Mouse (Mus musculus) stomach, embryonic 14.5 days (tissue): Measurements from ENCODE around the gene Sox21. TPM values are rescaled to one million over a fixed set of nuclear protein-coding genes. Genes with fewer than 3 reads are reported as not detected.

Experiments
- ATAC-seq: fragments of 200-750 bp; cut with Nextera tagmentation; 2 replicates; pipeline ENCODE4 v1.8.0; 2017; ENCODE audit warnings: low read depth, moderate TSS enrichment; ENCODE audit not compliant: insufficient number of reproducible peaks, insufficient read depth, low FRiP score
- H3K27ac ChIP-seq: fragments of 300-500 bp; sonication (generic); 2 replicates; pipeline ENCODE4 v1.5.1; 2014; ENCODE audit warnings: mild to moderate bottlenecking, low read length, moderate library complexity, mixed read lengths
- H3K27me3 ChIP-seq: fragments of 300-500 bp; sonication (generic); 2 replicates; pipeline ENCODE4 v1.6.1; 2014; ENCODE audit warnings: low read length, control low read depth, mixed read lengths; ENCODE audit not compliant: control insufficient read depth, insufficient read depth
- H3K36me3 ChIP-seq: fragments of 300-500 bp; sonication (generic); 2 replicates; pipeline ENCODE4 v1.6.1; 2014; ENCODE audit warnings: mild to moderate bottlenecking, control low read depth, low read length, moderate library complexity, mixed read lengths; ENCODE audit not compliant: control insufficient read depth, insufficient read depth
- H3K4me1 ChIP-seq: fragments of 300-500 bp; sonication (generic); 2 replicates; pipeline ENCODE4 v1.6.1; 2014; ENCODE audit warnings: low read length, control low read depth, mixed read lengths; ENCODE audit not compliant: control insufficient read depth, insufficient read depth
- H3K4me2 ChIP-seq: fragments of 300-500 bp; sonication (generic); replicated peaks from 2 replicates; pipeline ENCODE4 v1.6.1; 2014; ENCODE audit warnings: low read depth, low read length, control low read depth
- H3K4me3 ChIP-seq: fragments of 300-500 bp; sonication (generic); 2 replicates; pipeline ENCODE4 v1.5.1; 2014; ENCODE audit warnings: low read depth, low read length, control low read depth
- H3K9ac ChIP-seq: fragments of 300-500 bp; sonication (generic); replicated peaks from 2 replicates; pipeline ENCODE4 v1.6.1; 2014; ENCODE audit warnings: low read depth, mild to moderate bottlenecking, control low read depth, low read length, moderate library complexity, mixed read lengths
- H3K9me3 ChIP-seq: fragments of 300-500 bp; sonication (generic); 2 replicates; pipeline ENCODE4 v1.6.1; 2016; ENCODE audit warnings: low read depth, low read length, control low read depth; ENCODE audit not compliant: control insufficient read depth
- WGBS: fragments of 180-500 bp; shearing (Covaris S2); extraction: QIAGEN DNeasy Blood & Tissue Kit; methylation state at CpG from one replicate; pipeline ENCODE4 v1.1.7; 2014; 5-methylcytosine and 5-hydroxymethylcytosine counted together
- polyA plus RNA-seq: library from polyadenylated mRNA; unstranded; fragments of >200 nt; fragmentation: Nextera tagmentation; extraction: Ambion mirVana; gene quantifications from 2 replicates; pipeline ENCODE4 v1.2.1, GENCODE M21; 2014

Sox21 gene
- polyA plus RNA-seq, 1 experiment from 2014 or later: 9.3 TPM

DNA sequence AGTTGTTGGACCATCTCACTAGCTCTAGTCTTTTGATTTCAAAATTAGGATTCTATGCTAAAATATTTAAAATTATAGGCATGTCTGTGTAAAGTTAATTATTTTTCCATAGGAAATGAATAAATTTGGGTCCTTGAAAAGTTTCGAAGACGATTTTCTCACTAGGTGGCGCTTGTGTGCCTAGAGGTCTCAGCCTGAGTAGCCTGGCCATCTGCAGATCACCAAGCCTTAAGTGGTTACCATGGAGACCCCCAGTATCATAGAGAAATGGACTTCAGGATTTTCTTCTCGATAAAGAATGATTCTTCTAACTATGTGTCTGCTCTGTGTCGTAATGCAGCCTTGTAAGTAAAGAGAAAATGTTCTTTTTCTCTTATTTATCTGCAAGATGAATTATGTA lies 27.2 kb downstream of the Sox21 start:
- no peak overlapping the region for H3K4me2 ChIP-seq
- H3K27me3 ChIP-seq: no peaks in the 10 kb centered on the region
- no peak overlapping the region for H3K27ac ChIP-seq
- WGBS: 22% methylated on average over 5 of the region's 5 CpGs
- H3K4me3 ChIP-seq: no peak overlapping the region
- H3K9me3 ChIP-seq: no peaks in the 10 kb centered on the region
- no peak for ATAC-seq
- H3K36me3 ChIP-seq: no peaks in the 10 kb centered on the region
- H3K9ac ChIP-seq: no peak overlapping the region
- H3K4me1 ChIP-seq: no peaks in the 10 kb centered on the region

DNA sequence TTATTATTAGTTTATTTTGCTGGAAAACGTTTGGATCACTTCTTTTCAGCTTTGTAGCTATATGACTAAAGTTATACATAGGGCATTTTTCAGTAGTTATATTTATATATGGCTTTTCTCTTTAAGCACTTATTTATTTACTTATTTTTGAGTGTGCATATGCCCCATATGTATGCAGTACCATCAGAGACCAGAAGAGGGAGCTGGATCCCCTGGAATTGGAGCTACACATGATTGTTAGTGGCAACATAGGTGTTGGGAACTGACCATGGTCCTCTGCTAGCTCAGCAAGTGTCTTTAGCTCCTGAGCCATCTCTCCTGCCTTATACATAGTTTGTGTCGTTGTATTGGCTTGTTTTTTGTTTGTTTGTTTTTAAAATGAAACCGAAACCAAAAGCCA lies 29.5 kb downstream of the Sox21 start:
- H3K4me1 ChIP-seq: no peaks in the 10 kb centered on the region

DNA sequence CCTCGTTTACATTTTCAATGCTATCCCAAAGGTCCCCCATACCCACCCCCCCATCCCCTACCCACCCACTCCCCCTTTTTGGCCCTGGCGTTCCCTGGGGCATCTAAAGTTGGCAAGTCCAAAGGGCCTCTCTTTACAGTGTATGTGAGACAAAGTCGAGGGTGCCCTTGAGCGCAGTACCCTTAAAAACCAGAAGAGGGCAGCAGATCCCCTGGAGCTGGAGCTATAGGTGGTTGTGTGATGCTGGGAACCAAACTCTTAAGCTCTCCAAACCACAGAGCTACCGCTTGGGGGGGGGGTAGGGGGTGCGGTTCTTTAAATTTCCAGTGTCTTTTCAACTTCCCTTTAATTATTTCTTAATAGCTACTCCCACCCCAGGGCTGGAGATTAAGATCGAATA lies 33.8 kb downstream of the Sox21 start:
- WGBS: 74% methylated on average over 7 of the region's 7 CpGs
- Histone ChIP-seq H3K4me2 (no peak overlapping the region), H3K27me3 (no peaks in the 10 kb centered on the region), H3K27ac (no peak overlapping the region), H3K9ac (no peak overlapping the region), H3K9me3 (no peaks in the 10 kb centered on the region), H3K4me1 (no peaks in the 10 kb centered on the region), H3K4me3 (no peak overlapping the region), H3K36me3 (no peaks in the 10 kb centered on the region)
- no peak for ATAC-seq

More for the DNA sequence above, 29.5 kb downstream of the Sox21 start:
- no peaks in the 10 kb centered on the region for H3K9me3 ChIP-seq
- H3K4me2 ChIP-seq: no peak overlapping the region
- no peak overlapping the region for H3K27ac ChIP-seq
- no peaks in the 10 kb centered on the region for H3K36me3 ChIP-seq
- H3K27me3 ChIP-seq: no peaks in the 10 kb centered on the region
- no peak for ATAC-seq
- H3K4me3 ChIP-seq: no peak overlapping the region
- 81% methylated on average over 3 of the region's 3 CpGs for WGBS
- H3K9ac ChIP-seq: no peak overlapping the region

DNA sequence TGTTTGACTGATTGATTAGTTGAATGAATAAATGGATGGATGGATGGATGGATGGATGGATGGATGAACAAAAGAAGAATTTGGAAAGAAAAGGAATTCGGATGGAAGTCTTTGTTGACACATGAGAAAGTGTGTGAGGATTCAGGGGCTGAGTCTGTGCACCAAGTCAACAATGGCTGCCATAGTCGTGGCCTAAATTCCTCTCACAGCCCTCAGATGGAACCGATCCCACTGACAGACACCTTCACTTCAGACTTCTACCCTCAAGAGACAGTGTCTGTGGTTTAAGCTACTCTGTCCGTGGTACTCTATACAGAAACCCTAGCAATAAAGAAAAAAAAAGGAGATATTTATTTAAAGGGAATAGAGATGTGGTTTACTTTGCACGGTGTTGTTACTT lies 34.8 kb downstream of the Sox21 start:
- no peaks in the 10 kb centered on the region for H3K9me3 ChIP-seq
- H3K9ac ChIP-seq: no peak overlapping the region
- no peaks in the 10 kb centered on the region for H3K27me3 ChIP-seq
- no peak for ATAC-seq
- H3K4me2 ChIP-seq: no peak overlapping the region
- H3K27ac ChIP-seq: no peak overlapping the region
- WGBS: 82% methylated on average over 5 of the region's 5 CpGs
- no peak overlapping the region for H3K4me3 ChIP-seq
- no peaks in the 10 kb centered on the region for H3K36me3 ChIP-seq
- no peaks in the 10 kb centered on the region for H3K4me1 ChIP-seq

DNA sequence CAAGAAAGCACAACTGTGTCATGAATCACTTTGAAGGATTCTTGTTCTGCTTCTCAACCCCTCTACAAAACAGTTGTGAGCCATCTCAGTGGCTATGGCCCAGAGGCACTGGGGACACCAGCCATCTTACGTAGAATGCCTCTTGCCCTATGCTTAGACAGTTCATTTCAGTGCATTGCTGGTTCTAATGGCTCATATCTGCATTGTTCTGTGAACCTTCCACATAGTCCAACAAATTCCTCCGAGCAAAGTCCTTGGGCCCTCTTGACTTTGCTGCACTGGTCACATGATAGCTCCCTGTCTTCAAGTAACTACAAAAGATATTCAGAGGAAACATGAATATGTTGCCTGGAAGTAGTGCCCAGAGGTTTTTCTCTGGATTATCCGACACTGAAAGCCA lies 36.1 kb downstream of the Sox21 start:
- Histone ChIP-seq H3K27ac (no peak overlapping the region), H3K9me3 (no peaks in the 10 kb centered on the region), H3K4me3 (no peak overlapping the region), H3K9ac (no peak overlapping the region), H3K27me3 (no peaks in the 10 kb centered on the region), H3K4me2 (no peak overlapping the region), H3K4me1 (no peaks in the 10 kb centered on the region), H3K36me3 (no peaks in the 10 kb centered on the region)
- no peak for ATAC-seq
- WGBS: 88% methylated on average over 3 of the region's 3 CpGs

DNA sequence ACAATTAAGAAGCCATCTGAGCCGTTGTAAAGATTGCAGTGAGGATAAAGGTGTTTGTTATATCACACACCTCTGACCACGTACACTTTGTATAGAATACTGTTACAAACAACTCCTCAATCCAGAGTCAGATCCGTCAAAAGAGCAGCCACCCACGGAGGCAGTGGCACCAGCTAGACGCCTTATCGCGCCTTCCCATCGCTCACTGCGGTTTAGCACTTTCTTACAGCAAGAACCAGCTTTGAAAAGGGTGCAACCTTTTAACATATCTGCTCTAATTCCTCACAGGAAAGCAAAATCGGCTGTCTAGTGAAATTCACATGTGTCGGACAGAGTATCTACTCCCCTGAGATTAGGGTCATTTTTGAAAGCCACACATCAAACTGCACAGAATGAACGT lies 39.8 kb downstream of the Sox21 start:
- no peak for ATAC-seq
- Histone ChIP-seq H3K36me3 (no peaks in the 10 kb centered on the region), H3K4me1 (no peaks in the 10 kb centered on the region), H3K9me3 (no peaks in the 10 kb centered on the region), H3K9ac (no peak overlapping the region), H3K4me3 (no peak overlapping the region), H3K27me3 (no peaks in the 10 kb centered on the region), H3K27ac (no peak overlapping the region), H3K4me2 (no peak overlapping the region)
- 69% methylated on average over 12 of the region's 12 CpGs for WGBS

DNA sequence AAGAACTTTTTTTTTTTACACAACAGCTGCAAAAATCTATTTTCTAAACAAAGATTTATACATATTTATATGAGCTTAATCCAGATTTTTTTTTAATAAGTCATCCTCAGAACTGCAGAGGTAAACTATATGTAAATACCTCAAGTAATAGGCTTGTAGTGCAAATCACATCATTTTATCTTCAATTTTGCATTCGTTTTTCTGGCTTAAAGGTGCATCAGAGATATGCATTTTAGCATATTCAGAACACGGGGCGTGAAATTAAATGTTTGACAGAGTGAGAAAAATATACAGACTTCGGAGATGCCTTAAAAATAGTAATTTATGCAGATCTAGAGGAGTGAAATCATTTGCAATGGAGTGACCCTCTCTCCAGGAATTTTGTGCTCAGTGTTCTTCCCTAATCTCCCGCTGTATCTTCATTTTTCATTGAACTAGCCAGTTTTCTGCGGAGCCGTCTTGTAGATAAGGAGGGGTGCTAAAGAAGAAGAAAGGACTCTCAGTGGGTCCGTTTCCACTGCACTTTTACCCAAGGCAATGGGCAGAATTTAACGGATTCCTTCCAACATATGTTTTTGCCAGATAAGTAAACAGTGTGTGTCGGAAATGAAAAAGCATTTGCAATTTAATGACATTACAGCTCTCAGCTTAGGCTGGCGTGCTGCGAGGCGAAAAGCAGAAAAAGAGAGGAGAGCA lies 42.5 kb downstream of the Sox21 start:
- Histone ChIP-seq H3K4me3 (no peak overlapping the region), H3K36me3 (no peaks in the 10 kb centered on the region), H3K9ac (no peak overlapping the region), H3K4me2 (no peak overlapping the region), H3K27ac (no peak overlapping the region), H3K4me1 (no peaks in the 10 kb centered on the region), H3K27me3 (no peaks in the 10 kb centered on the region), H3K9me3 (no peaks in the 10 kb centered on the region)
- no peak for ATAC-seq
- WGBS: 43% methylated on average over 13 of the region's 13 CpGs

DNA sequence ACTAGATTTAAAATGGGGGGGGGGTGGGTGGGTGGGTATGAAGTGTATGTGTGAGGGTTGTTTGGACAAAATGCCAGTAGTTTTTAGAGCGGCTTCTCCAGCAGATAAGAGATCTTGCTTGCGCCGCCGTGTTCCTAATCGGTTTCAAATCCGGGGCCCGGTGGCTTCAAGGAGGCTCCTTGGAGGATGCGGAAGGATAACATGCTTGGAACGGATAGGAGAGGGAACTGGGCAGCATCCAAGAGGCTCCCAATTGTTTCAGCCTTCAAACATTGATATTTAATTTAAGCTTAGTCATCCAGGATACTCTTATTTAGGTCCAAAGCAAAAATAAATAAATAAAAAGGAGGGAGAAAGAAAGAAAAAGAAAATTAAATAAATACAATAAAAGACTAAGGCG lies 43.2 kb downstream of the Sox21 start:
- 49% methylated on average over 10 of the region's 10 CpGs for WGBS
- Histone ChIP-seq H3K9me3 (no peaks in the 10 kb centered on the region), H3K27ac (no peak overlapping the region), H3K27me3 (no peaks in the 10 kb centered on the region), H3K4me3 (no peak overlapping the region), H3K4me1 (no peaks in the 10 kb centered on the region), H3K36me3 (no peaks in the 10 kb centered on the region), H3K4me2 (no peak overlapping the region), H3K9ac (no peak overlapping the region)
- no peak for ATAC-seq

DNA sequence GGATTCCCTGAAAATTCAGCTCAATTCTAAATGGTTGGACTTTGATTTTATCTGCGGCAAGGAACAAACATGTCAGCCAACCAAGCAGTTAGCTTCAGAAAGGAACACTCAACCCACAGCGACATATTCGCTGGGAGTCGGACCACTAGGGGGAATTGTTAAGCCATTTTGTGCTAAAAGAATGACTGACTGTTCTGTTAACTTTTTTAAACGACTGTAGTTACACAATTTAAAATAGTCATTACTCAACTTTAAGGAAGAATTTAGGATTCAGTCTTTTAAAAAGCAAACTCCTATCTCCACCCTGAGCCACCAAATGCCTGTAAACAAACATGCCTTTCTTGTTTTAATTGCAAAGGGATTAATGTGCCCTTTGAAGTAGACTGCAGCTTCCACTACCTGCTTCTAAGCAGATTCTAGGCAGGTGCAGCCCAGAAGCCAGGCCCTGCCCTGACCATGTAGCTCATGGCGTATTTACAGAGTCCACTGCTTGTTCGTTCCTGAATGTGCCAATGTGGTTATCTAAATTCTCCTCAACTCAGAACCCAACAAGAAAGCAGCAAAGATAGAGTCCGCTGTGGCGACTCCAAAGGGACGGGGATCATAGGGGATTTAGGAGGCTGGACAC lies 43.7 kb downstream of the Sox21 start:
- H3K27ac ChIP-seq: no peak overlapping the region
- no peaks in the 10 kb centered on the region for H3K27me3 ChIP-seq
- H3K36me3 ChIP-seq: no peaks in the 10 kb centered on the region
- H3K4me2 ChIP-seq: no peak overlapping the region
- 49% methylated on average over 10 of the region's 10 CpGs for WGBS
- H3K4me1 ChIP-seq: no peaks in the 10 kb centered on the region
- no peak overlapping the region for H3K9ac ChIP-seq
- H3K9me3 ChIP-seq: no peaks in the 10 kb centered on the region
- no peak for ATAC-seq
- H3K4me3 ChIP-seq: no peak overlapping the region
